Mouse (Mus musculus): ENCODE data around the gene Pigu. TPM values are rescaled to one million over a fixed set of nuclear protein-coding genes. Genes with fewer than 3 reads are reported as not detected.

The Pigu gene
- polyA plus RNA-seq, 1 experiment from 2014 or later, result 60.2 TPM

DNA sequence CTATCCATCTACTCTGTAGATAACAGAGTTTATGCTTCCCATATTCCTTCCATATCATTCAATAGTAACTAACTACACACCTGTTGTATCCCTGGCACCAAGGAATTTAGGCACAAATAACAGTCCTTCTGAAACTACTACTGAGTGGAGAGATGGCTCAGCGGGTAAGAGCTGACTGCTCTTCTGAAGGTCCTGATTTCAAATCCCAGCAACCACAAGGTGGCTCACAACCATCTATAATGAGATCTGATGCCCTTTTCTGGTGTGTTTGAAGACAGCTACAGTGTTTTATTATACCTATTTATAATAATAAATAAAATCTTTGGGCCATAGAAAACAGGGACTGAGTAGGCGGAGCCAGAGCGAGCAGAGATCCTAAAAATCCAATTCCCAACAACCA is 2.8 kb downstream of the Pigu start:
- 88% methylated on average over 3 of the region's 3 CpGs for WGBS (ENCODE audit: insufficient replicate concordance)
- peaks cover 7% of the 10 kb centered on the region; the same call in 1 of the 2 replicates for H3K4me1 ChIP-seq (ENCODE audit: control insufficient read depth, insufficient read depth, low read length)
- ATAC-seq (replicated peaks; ENCODE audit: insufficient number of reproducible peaks, low FRiP score, low TSS enrichment), result no peak

DNA sequence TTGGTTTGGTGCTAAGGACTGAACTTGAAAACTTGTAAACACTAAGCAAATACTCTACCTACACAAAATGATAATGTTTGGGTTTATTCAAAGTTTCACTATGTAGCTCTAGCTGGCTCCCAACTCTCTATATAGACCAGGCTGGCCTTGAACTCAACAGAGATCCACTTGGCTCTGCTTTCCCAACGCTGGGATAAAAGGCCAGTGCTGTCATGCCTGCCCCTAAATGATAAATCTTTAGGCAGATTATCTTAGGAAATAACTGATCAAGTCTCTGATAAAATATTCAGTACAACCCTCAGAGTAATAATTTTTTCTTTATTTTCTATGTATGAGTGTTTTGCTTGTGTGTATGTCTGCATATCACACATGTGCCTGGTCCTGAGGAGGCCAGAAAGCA is 10.6 kb downstream of the Pigu start:
- WGBS (ENCODE audit: insufficient replicate concordance), result 76% methylated on average over 1 of the region's 1 CpGs
- Histone ChIP-seq H3K9ac (ENCODE audit: low read depth, low read length) (no peak overlapping the region), H3K36me3 (ENCODE audit: control insufficient read depth, insufficient read depth, low read length) (no peaks in the 10 kb centered on the region), H3K27me3 (ENCODE audit: control insufficient read depth, insufficient read depth, low read length) (no peaks in the 10 kb centered on the region), H3K4me3 (ENCODE audit: low read depth, low read length) (no peak overlapping the region), H3K4me1 (ENCODE audit: control insufficient read depth, insufficient read depth, low read length) (no peaks in the 10 kb centered on the region), H3K4me2 (no peak overlapping the region), H3K27ac (ENCODE audit: low read depth, low read length) (no peak overlapping the region), H3K9me3 (replicated peaks; ENCODE audit: control insufficient read depth, low read length) (no peaks in the 10 kb centered on the region)
- ATAC-seq (replicated peaks; ENCODE audit: insufficient number of reproducible peaks, low FRiP score, low TSS enrichment), result no peak

More for the DNA sequence above, 2.8 kb downstream of the Pigu start:
- no peaks in the 10 kb centered on the region for H3K27me3 ChIP-seq (ENCODE audit: control insufficient read depth, insufficient read depth, low read length)
- H3K4me3 ChIP-seq (ENCODE audit: low read depth, low read length), result no peak overlapping the region
- H3K9me3 ChIP-seq (replicated peaks; ENCODE audit: control insufficient read depth, low read length), result no peaks in the 10 kb centered on the region
- no peak overlapping the region for H3K4me2 ChIP-seq
- H3K27ac ChIP-seq (ENCODE audit: low read depth, low read length), result no peak overlapping the region
- H3K36me3 ChIP-seq (ENCODE audit: control insufficient read depth, insufficient read depth, low read length), result no peaks in the 10 kb centered on the region
- no peak overlapping the region for H3K9ac ChIP-seq (ENCODE audit: low read depth, low read length)

DNA sequence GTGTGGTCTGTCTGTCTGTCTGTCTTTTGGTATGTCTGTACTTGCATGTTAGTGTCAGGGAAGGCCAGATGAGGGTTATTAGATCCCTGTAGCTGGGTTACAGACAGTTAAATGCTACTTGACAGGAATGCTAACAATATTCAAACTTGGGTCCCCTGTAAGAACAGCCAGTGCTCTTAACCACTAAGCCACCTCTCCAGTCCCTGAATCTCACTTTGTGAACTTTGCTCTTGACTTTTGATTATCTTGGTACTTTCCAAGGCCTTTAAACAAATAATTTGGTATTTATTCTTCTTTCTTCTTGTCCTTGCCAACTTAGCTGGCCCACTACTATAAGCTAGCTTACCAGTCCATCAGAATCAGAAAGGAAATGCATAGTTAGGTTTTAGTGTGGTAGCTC is 17.1 kb downstream of the Pigu start:
- no peak for ATAC-seq (replicated peaks; ENCODE audit: insufficient number of reproducible peaks, low FRiP score, low TSS enrichment)

DNA sequence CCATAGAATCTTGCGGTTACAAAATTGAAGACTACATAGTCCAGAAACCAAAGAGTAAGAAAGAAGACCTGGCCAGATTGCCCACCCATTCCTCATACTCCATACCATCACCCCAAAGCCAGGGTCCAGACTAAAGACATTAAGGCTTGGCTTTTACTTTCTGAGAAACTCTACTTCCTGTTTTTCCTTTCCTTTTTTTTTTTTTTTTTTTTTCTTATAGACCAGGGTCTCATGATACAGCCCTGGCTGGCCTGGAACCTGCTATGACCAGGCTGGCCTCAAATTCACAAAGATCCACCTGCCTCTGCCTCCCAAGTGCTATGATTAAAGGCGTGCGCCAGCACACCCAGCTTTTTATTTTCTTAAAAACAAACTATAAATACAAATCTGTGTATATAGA is 21.0 kb downstream of the Pigu start:
- no peak overlapping the region for H3K4me3 ChIP-seq (ENCODE audit: low read depth, low read length)
- no peaks in the 10 kb centered on the region for H3K9me3 ChIP-seq (replicated peaks; ENCODE audit: control insufficient read depth, low read length)
- no peak for ATAC-seq (replicated peaks; ENCODE audit: insufficient number of reproducible peaks, low FRiP score, low TSS enrichment)
- no peaks in the 10 kb centered on the region for H3K4me1 ChIP-seq (ENCODE audit: control insufficient read depth, insufficient read depth, low read length)
- no peak overlapping the region for H3K4me2 ChIP-seq
- H3K27ac ChIP-seq (ENCODE audit: low read depth, low read length), result no peak overlapping the region
- no peak overlapping the region for H3K9ac ChIP-seq (ENCODE audit: low read depth, low read length)
- 91% methylated on average over 3 of the region's 3 CpGs for WGBS (ENCODE audit: insufficient replicate concordance)
- peaks cover 7% of the 10 kb centered on the region for H3K36me3 ChIP-seq (ENCODE audit: control insufficient read depth, insufficient read depth, low read length)
- H3K27me3 ChIP-seq (ENCODE audit: control insufficient read depth, insufficient read depth, low read length), result no peaks in the 10 kb centered on the region

More for the DNA sequence above, 17.1 kb downstream of the Pigu start:
- Histone ChIP-seq H3K4me3 (ENCODE audit: low read depth, low read length) (no peak overlapping the region), H3K4me2 (no peak overlapping the region), H3K9me3 (replicated peaks; ENCODE audit: control insufficient read depth, low read length) (no peaks in the 10 kb centered on the region), H3K4me1 (ENCODE audit: control insufficient read depth, insufficient read depth, low read length) (no peaks in the 10 kb centered on the region), H3K27me3 (ENCODE audit: control insufficient read depth, insufficient read depth, low read length) (no peaks in the 10 kb centered on the region), H3K27ac (ENCODE audit: low read depth, low read length) (no peak overlapping the region), H3K36me3 (ENCODE audit: control insufficient read depth, insufficient read depth, low read length) (no peaks in the 10 kb centered on the region; the same call in 1 of the 2 replicates), H3K9ac (ENCODE audit: low read depth, low read length) (no peak overlapping the region)

GRCm38 (mm10) chr2:155335231-155335630 is 22.0 kb downstream of the Pigu start:
- H3K4me3 ChIP-seq (ENCODE audit: low read depth, low read length), result no peak overlapping the region
- no peak overlapping the region for H3K27ac ChIP-seq (ENCODE audit: low read depth, low read length)
- ATAC-seq (replicated peaks; ENCODE audit: insufficient number of reproducible peaks, low FRiP score, low TSS enrichment), result no peak
- no peak overlapping the region for H3K9ac ChIP-seq (ENCODE audit: low read depth, low read length)
- H3K4me1 ChIP-seq (ENCODE audit: control insufficient read depth, insufficient read depth, low read length), result no peaks in the 10 kb centered on the region
- peaks cover 7% of the 10 kb centered on the region for H3K36me3 ChIP-seq (ENCODE audit: control insufficient read depth, insufficient read depth, low read length)
- no peak overlapping the region for H3K4me2 ChIP-seq
- no peaks in the 10 kb centered on the region for H3K27me3 ChIP-seq (ENCODE audit: control insufficient read depth, insufficient read depth, low read length)
- 79% methylated on average over 1 of the region's 1 CpGs for WGBS (ENCODE audit: insufficient replicate concordance)
- H3K9me3 ChIP-seq (replicated peaks; ENCODE audit: control insufficient read depth, low read length), result no peaks in the 10 kb centered on the region

DNA sequence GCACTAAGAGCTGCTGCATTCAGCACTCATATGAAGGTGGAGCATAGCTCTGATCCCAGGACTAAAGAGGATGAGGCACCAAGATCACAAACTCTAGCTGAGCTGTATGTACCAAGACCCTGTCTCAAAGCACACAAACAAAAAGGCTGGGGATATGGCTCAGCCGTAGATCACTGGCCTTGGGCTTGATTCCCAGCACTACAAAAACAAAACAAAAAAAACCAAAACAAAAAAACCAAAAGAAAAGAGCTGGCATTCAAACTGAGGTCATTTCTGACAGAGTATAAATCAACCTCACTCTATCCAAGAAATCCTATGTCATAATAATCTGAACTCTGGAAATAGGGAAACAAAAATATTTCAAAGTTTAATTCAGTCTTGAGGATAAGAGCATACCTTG is 23.8 kb downstream of the Pigu start:
- ATAC-seq (replicated peaks; ENCODE audit: insufficient number of reproducible peaks, low FRiP score, low TSS enrichment), result no peak
- H3K9me3 ChIP-seq (replicated peaks; ENCODE audit: control insufficient read depth, low read length), result no peaks in the 10 kb centered on the region
- no peaks in the 10 kb centered on the region for H3K27me3 ChIP-seq (ENCODE audit: control insufficient read depth, insufficient read depth, low read length)
- 96% methylated on average over 1 of the region's 1 CpGs for WGBS (ENCODE audit: insufficient replicate concordance)
- no peaks in the 10 kb centered on the region for H3K4me1 ChIP-seq (ENCODE audit: control insufficient read depth, insufficient read depth, low read length)
- no peak overlapping the region for H3K4me3 ChIP-seq (ENCODE audit: low read depth, low read length)
- H3K4me2 ChIP-seq, result no peak overlapping the region
- H3K27ac ChIP-seq (ENCODE audit: low read depth, low read length), result no peak overlapping the region
- no peak overlapping the region for H3K9ac ChIP-seq (ENCODE audit: low read depth, low read length)
- peaks cover 7% of the 10 kb centered on the region for H3K36me3 ChIP-seq (ENCODE audit: control insufficient read depth, insufficient read depth, low read length)

DNA sequence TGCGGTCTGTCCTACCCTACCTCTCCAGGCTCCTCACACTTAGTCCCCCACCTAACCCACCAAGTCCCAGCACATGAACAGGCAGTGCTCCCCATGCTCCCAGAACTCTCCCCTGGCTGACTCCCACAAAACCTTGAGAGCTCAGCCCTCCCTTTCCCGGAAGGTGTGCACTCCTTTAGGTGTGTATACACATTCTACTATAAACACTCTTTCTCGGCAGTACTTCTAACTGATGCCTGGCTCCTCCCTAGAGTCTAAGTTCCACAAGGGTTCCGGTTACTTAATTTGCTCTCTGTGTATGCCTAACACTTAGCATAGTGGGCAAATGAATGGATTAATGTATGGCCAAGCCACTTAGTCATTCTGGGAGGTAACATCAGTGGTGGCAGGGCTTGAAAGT is 25.9 kb downstream of the Pigu start:
- peaks cover 2% of the 10 kb centered on the region; the same call in 1 of the 2 replicates for H3K9me3 ChIP-seq (replicated peaks; ENCODE audit: control insufficient read depth, low read length)
- H3K36me3 ChIP-seq (ENCODE audit: control insufficient read depth, insufficient read depth, low read length), result peaks cover 17% of the 10 kb centered on the region
- no peak overlapping the region for H3K4me2 ChIP-seq
- no peak overlapping the region for H3K4me3 ChIP-seq (ENCODE audit: low read depth, low read length)
- 86% methylated on average over 4 of the region's 4 CpGs for whole genome bisulfite sequencing (ENCODE audit: insufficient replicate concordance)
- ATAC-seq (replicated peaks; ENCODE audit: insufficient number of reproducible peaks, low FRiP score, low TSS enrichment), result no peak
- H3K27ac ChIP-seq (ENCODE audit: low read depth, low read length), result no peak overlapping the region
- H3K4me1 ChIP-seq (ENCODE audit: control insufficient read depth, insufficient read depth, low read length), result no peaks in the 10 kb centered on the region
- H3K27me3 ChIP-seq (ENCODE audit: control insufficient read depth, insufficient read depth, low read length), result no peaks in the 10 kb centered on the region
- H3K9ac ChIP-seq (ENCODE audit: low read depth, low read length), result no peak overlapping the region

GRCm38 (mm10) chr2:155330811-155331210 is 26.4 kb downstream of the Pigu start:
- Histone ChIP-seq H3K4me2 (no peak overlapping the region), H3K27me3 (ENCODE audit: control insufficient read depth, insufficient read depth, low read length) (no peaks in the 10 kb centered on the region), H3K27ac (ENCODE audit: low read depth, low read length) (no peak overlapping the region), H3K4me3 (ENCODE audit: low read depth, low read length) (no peak overlapping the region), H3K36me3 (ENCODE audit: control insufficient read depth, insufficient read depth, low read length) (peaks cover 21% of the 10 kb centered on the region), H3K9ac (ENCODE audit: low read depth, low read length) (no peak overlapping the region), H3K4me1 (ENCODE audit: control insufficient read depth, insufficient read depth, low read length) (no peaks in the 10 kb centered on the region), H3K9me3 (replicated peaks; ENCODE audit: control insufficient read depth, low read length) (peaks cover 2% of the 10 kb centered on the region; the same call in 1 of the 2 replicates)
- ATAC-seq (replicated peaks; ENCODE audit: insufficient number of reproducible peaks, low FRiP score, low TSS enrichment), result no peak
- whole genome bisulfite sequencing (ENCODE audit: insufficient replicate concordance), result 87% methylated on average over 4 of the region's 4 CpGs

- Histone ChIP-seq H3K27ac (ENCODE audit: low read depth, low read length) (no peak overlapping the region), H3K9ac (ENCODE audit: low read depth, low read length) (no peak overlapping the region), H3K36me3 (ENCODE audit: control insufficient read depth, insufficient read depth, low read length) (peaks cover 18% of the 10 kb centered on the region), H3K27me3 (ENCODE audit: control insufficient read depth, insufficient read depth, low read length) (no peaks in the 10 kb centered on the region), H3K4me3 (ENCODE audit: low read depth, low read length) (no peak overlapping the region), H3K9me3 (replicated peaks; ENCODE audit: control insufficient read depth, low read length) (peaks cover 2% of the 10 kb centered on the region; the same call in 1 of the 2 replicates), H3K4me1 (ENCODE audit: control insufficient read depth, insufficient read depth, low read length) (no peaks in the 10 kb centered on the region), H3K4me2 (no peak overlapping the region)
- ATAC-seq (replicated peaks; ENCODE audit: insufficient number of reproducible peaks, low FRiP score, low TSS enrichment), result no peak
- 90% methylated on average over 2 of the region's 2 CpGs for WGBS (ENCODE audit: insufficient replicate concordance)
Observed at GRCm38 (mm10) chr2:155329707-155330106, 27.5 kb downstream of the Pigu start.

Data from heart, embryonic 11.5 days (tissue).